8 mouse cellular contexts compared by ENCODE assay signal in the genomic region with DNA sequence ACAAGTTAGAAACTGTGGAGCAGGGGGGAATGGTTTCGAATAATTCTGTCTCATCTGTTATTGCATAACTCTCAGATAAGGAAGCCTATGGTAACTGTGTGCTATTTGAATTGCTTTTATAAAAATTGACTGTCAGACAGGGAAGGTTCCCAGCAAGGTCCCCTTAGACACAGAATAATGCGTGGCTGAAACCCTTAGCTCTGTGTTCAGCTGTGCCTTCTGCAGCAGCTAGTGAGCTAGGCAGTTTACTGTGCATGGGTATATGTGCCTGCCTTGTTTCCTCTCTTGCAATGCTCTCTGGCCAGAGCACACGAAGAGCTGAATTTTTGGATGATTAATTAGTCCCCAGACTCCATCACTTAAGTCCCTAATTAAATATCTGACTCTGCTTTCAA. TPM values are rescaled to one million over a fixed set of nuclear protein-coding genes. Genes with fewer than 3 reads are reported as not detected.
DNase-seq lines count a peak whose midpoint lies in the region; ATAC-seq lines count a peak whose summit lies in the region.

No protein-coding gene starts in this region.

- no peak overlapping the region for H3K9ac ChIP-seq in liver, embryonic 12.5 days

- H3K9me3 ChIP-seq in heart, embryonic 10.5 days: no peaks in the 10 kb centered on the region
- no peaks in the 10 kb centered on the region for H3K9me3 ChIP-seq in liver, embryonic 12.5 days (replicated peaks)

- WGBS in heart, embryonic 10.5 days: 37% methylated on average over 3 of the region's 3 CpGs
- WGBS in liver, embryonic 12.5 days (ENCODE audit: insufficient replicate concordance): 32% methylated on average over 3 of the region's 3 CpGs

- no peak for ATAC-seq in liver, embryonic 12.5 days

- H3K4me1 ChIP-seq in heart, embryonic 10.5 days: peaks cover 21% of the 10 kb centered on the region
- H3K4me1 ChIP-seq in liver, embryonic 12.5 days: peaks cover 24% of the 10 kb centered on the region

- H3K36me3 ChIP-seq in heart, embryonic 10.5 days: no peaks in the 10 kb centered on the region
- no peaks in the 10 kb centered on the region for H3K36me3 ChIP-seq in liver, embryonic 12.5 days

- H3K27ac ChIP-seq in heart, embryonic 10.5 days: peak overlapping the region; percentile 69
- H3K27ac ChIP-seq in liver, embryonic 12.5 days: no peak overlapping the region

- DNase-seq in adrenal gland, adult 2 months: peak; percentile 4
- no peak for DNase-seq in adrenal gland, adult 18-20 months (ENCODE audit: low spot score in 2 of 2)
- DNase-seq in MN1 (ENCODE audit: low spot score): peak; percentile 25
- no peak for DNase-seq in heart, embryonic 10.5 days (ENCODE audit: low spot score)
- DNase-seq in telencephalon, adult 2 months (ENCODE audit: low read depth, low spot score): peak; percentile 18
- DNase-seq in ovary, postnatal 14 days (ENCODE audit: low spot score): no peak
- DNase-seq in T-cell, adult 2 months (ENCODE audit: low spot score): no peak

- no peaks in the 10 kb centered on the region; the same call in 1 of the 2 replicates for H3K27me3 ChIP-seq in heart, embryonic 10.5 days (ENCODE audit: insufficient read depth, poor library complexity, severe bottlenecking)
- H3K27me3 ChIP-seq in liver, embryonic 12.5 days (replicated peaks): no peaks in the 10 kb centered on the region

- H3K4me3 ChIP-seq in heart, embryonic 10.5 days: peak overlapping the region; percentile 50
- H3K4me3 ChIP-seq in liver, embryonic 12.5 days: no peak overlapping the region

- H3K4me2 ChIP-seq in liver, embryonic 12.5 days: peak overlapping the region; percentile 28

RNA-seq across cellular contexts. Expression of a gene that starts 1.4 kb away (rescaled TPM):
- total RNA-seq in adrenal gland, adult 2 months (2021): 10 to 100 TPM; 12.4 to 15.8 TPM
- 3.3 and 3.5 TPM in 2 replicates for polyA plus RNA-seq in adrenal gland, adult 2 months (2012; rRNA removed)
- 10 to 100 TPM; 13.0 to 14.0 TPM for total RNA-seq in adrenal gland, adult 18-20 months (2021)
- polyA plus RNA-seq in heart, embryonic 10.5 days (2016; fragmentation: Nextera tagmentation; extraction: Ambion mirVana): 4.2 and 6.6 TPM in 2 replicates
- polyA plus RNA-seq in liver, embryonic 12.5 days (2016; fragmentation: Nextera tagmentation; extraction: Ambion mirVana): 0.29 and 0.42 TPM in 2 replicates

Comparison
In these comparisons a context has a peak if more than half of its experiments do, and no peak if none do; other contexts are left out.
1. DNase-seq: peak in adrenal gland, adult 2 months (single experiment), MN1 (single experiment) and telencephalon, adult 2 months (single experiment); none in adrenal gland, adult 18-20 months (0 of 2), heart, embryonic 10.5 days (single experiment), ovary, postnatal 14 days (single experiment) and T-cell, adult 2 months (single experiment).